Mouse (Mus musculus) forebrain, embryonic 16.5 days (tissue): ENCODE results near the gene Ank3. TPM values are rescaled to one million over a fixed set of nuclear protein-coding genes. Genes with fewer than 3 reads are reported as not detected.
A peak's percentile ranks its signal among the peaks of the same experiment; 100 is the strongest.
"Not testable (repeated sequence)": the region's sequence is repeated elsewhere in the genome, so short reads cannot be mapped to it uniquely, and the experiment has no call there.

Experiments used
- ATAC-seq: fragments of 200-750 bp; cut with Nextera tagmentation; 2 replicates; pipeline ENCODE4 v1.8.0; 2017; ENCODE audit warnings: mild to moderate bottlenecking, moderate library complexity
- H3K27ac ChIP-seq: fragments of 300-500 bp; sonication (generic); 2 replicates; pipeline ENCODE4 v1.5.1; 2014; ENCODE audit warnings: low read length, control low read depth
- H3K27me3 ChIP-seq: fragments of 300-500 bp; sonication (generic); replicated peaks from 2 replicates; pipeline ENCODE4 v1.6.1; 2014; ENCODE audit warnings: low read length; ENCODE audit not compliant: control insufficient read depth, insufficient read depth
- H3K36me3 ChIP-seq: fragments of 300-500 bp; sonication (generic); 2 replicates; pipeline ENCODE4 v1.6.1; 2014; ENCODE audit not compliant: control insufficient read depth, insufficient read depth
- H3K4me1 ChIP-seq: fragments of 300-500 bp; sonication (generic); replicated peaks from 2 replicates; pipeline ENCODE4 v1.6.1; 2014; ENCODE audit warnings: low read length; ENCODE audit not compliant: control insufficient read depth, insufficient read depth
- H3K4me2 ChIP-seq: fragments of 300-500 bp; sonication (generic); 2 replicates; pipeline ENCODE4 v1.6.1; 2014; ENCODE audit warnings: mild to moderate bottlenecking, low read length, control low read depth
- H3K4me3 ChIP-seq: fragments of 300-500 bp; sonication (generic); replicated peaks from 2 replicates; pipeline ENCODE4 v1.5.1; 2014; ENCODE audit warnings: mild to moderate bottlenecking, low read length, control low read depth
- H3K9ac ChIP-seq: fragments of 300-500 bp; sonication (generic); replicated peaks from 2 replicates; pipeline ENCODE4 v1.6.1; 2014; ENCODE audit warnings: low read depth, low read length, control low read depth
- H3K9me3 ChIP-seq: fragments of 300-500 bp; sonication (generic); 2 replicates; pipeline ENCODE4 v1.6.1; 2016; ENCODE audit warnings: low read length; ENCODE audit not compliant: control insufficient read depth
- WGBS: fragments of 180-500 bp; shearing (Covaris S2); extraction: QIAGEN DNeasy Blood & Tissue Kit; methylation state at CpG from one replicate; pipeline ENCODE4 v1.1.7; 2014; 5-methylcytosine and 5-hydroxymethylcytosine counted together
- polyA plus RNA-seq: library from polyadenylated mRNA; unstranded; fragments of >200 nt; fragmentation: Nextera tagmentation; extraction: Ambion mirVana; gene quantifications from 2 replicates; pipeline ENCODE4 v1.2.1, GENCODE M21; 2015

Ank3 gene
- 89.5 and 102 TPM in 2 replicates for polyA plus RNA-seq

- H3K27me3 ChIP-seq, result peaks cover 21% of the 10 kb centered on the region
Measured at GRCm38 (mm10) chr10:69398763-69399590, at the start of gene Ank3. TSS of gene Ank3 (plus strand) at chr10:69398773.

GRCm38 (mm10) chr10:69351071-69351841 lies 47.3 kb upstream of the Ank3 start:
- Histone ChIP-seq H3K36me3 (no peaks in the 10 kb centered on the region), H3K27me3 (no peaks in the 10 kb centered on the region), H3K4me3 (peak overlapping the region; percentile 58), H3K4me1 (peaks cover 21% of the 10 kb centered on the region), H3K4me2 (peak overlapping the region; percentile 91), H3K9me3 (no peaks in the 10 kb centered on the region), H3K9ac (peak overlapping the region; percentile 61), H3K27ac (no peak overlapping the region)
- 10% methylated on average over 12 of the region's 12 CpGs for WGBS
- no peak for ATAC-seq

More at GRCm38 (mm10) chr10:69398763-69399590, at the start of gene Ank3:
- H3K9me3 ChIP-seq, result no peaks in the 10 kb centered on the region
- H3K36me3 ChIP-seq, result no peaks in the 10 kb centered on the region
- peak within 1 kb of the TSS; percentile 35 for H3K9ac ChIP-seq
- peak; percentile 56 for ATAC-seq
- peak within 1 kb of the TSS; percentile 99 for H3K4me2 ChIP-seq
- peaks cover 24% of the 10 kb centered on the region for H3K4me1 ChIP-seq
- peak within 1 kb of the TSS; percentile 52 for H3K4me3 ChIP-seq
- H3K27ac ChIP-seq, result no peak within 1 kb of the TSS
- under 1% methylated on average over 73 of the region's 77 CpGs for WGBS

- Histone ChIP-seq H3K9ac (peak overlapping the region; percentile 61), H3K9me3 (no peaks in the 10 kb centered on the region), H3K27me3 (no peaks in the 10 kb centered on the region), H3K4me1 (peaks cover 21% of the 10 kb centered on the region), H3K36me3 (no peaks in the 10 kb centered on the region), H3K4me3 (peak overlapping the region; percentile 58), H3K27ac (no peak overlapping the region), H3K4me2 (peak overlapping the region; percentile 91)
- WGBS, result 0% methylated on average over 11 of the region's 11 CpGs
- ATAC-seq, result no peak
Measured at GRCm38 (mm10) chr10:69351842-69352211, 46.7 kb upstream of the Ank3 start.

GRCm38 (mm10) chr10:69352212-69353085 lies 46.1 kb upstream of the Ank3 start, which contains the start of gene Cdk1:
TSS of gene Cdk1 (minus strand) at chr10:69352938.
- peak within 1 kb of the TSS; percentile 58 for H3K4me3 ChIP-seq
- no peaks in the 10 kb centered on the region for H3K36me3 ChIP-seq
- H3K27ac ChIP-seq, result peak within 1 kb of the TSS; percentile 46; the same call in 1 of the 2 replicates
- peak within 1 kb of the TSS; percentile 61 for H3K9ac ChIP-seq
- peak; percentile 98 for ATAC-seq
- under 1% methylated on average over 51 of the region's 51 CpGs for WGBS
- peak within 1 kb of the TSS; percentile 91 for H3K4me2 ChIP-seq
- peaks cover 21% of the 10 kb centered on the region for H3K4me1 ChIP-seq
- H3K9me3 ChIP-seq, result no peaks in the 10 kb centered on the region
- no peaks in the 10 kb centered on the region for H3K27me3 ChIP-seq

- not testable (repeated sequence) for H3K9me3 ChIP-seq, ATAC-seq, H3K27ac ChIP-seq, H3K36me3 ChIP-seq, H3K9ac ChIP-seq, H3K27me3 ChIP-seq
- Histone ChIP-seq H3K4me2 (peak overlapping the region; percentile 91), H3K4me3 (peak overlapping the region; percentile 58), H3K4me1 (peaks cover 21% of the 10 kb centered on the region)
- 37% methylated on average over 5 of the region's 5 CpGs for WGBS
Measured at GRCm38 (mm10) chr10:69353086-69353479, 45.5 kb upstream of the Ank3 start.

- H3K9ac ChIP-seq, result no peak overlapping the region
- 97% methylated on average over 1 of the region's 1 CpGs for WGBS
Measured at GRCm38 (mm10) chr10:69359666-69360065, 38.9 kb upstream of the Ank3 start.

GRCm38 (mm10) chr10:69366208-69366607 lies 32.4 kb upstream of the Ank3 start:
- no peaks in the 10 kb centered on the region for H3K36me3 ChIP-seq
- no peak overlapping the region for H3K4me3 ChIP-seq
- H3K9me3 ChIP-seq, result no peaks in the 10 kb centered on the region
- no peaks in the 10 kb centered on the region for H3K4me1 ChIP-seq
- H3K27me3 ChIP-seq, result no peaks in the 10 kb centered on the region
- H3K27ac ChIP-seq, result no peak overlapping the region
- 92% methylated on average over 11 of the region's 11 CpGs for WGBS
- H3K4me2 ChIP-seq, result no peak overlapping the region
- no peak overlapping the region for H3K9ac ChIP-seq
- ATAC-seq, result no peak

More at GRCm38 (mm10) chr10:69359666-69360065, 38.9 kb upstream of the Ank3 start:
- Histone ChIP-seq H3K4me3 (no peak overlapping the region), H3K27me3 (no peaks in the 10 kb centered on the region), H3K9me3 (no peaks in the 10 kb centered on the region), H3K36me3 (no peaks in the 10 kb centered on the region), H3K4me1 (no peaks in the 10 kb centered on the region), H3K27ac (no peak overlapping the region), H3K4me2 (no peak overlapping the region)
- ATAC-seq, result no peak

- H3K27me3 ChIP-seq, result no peaks in the 10 kb centered on the region
- no peak for ATAC-seq
- no peak overlapping the region for H3K4me3 ChIP-seq
- no peaks in the 10 kb centered on the region for H3K4me1 ChIP-seq
- no peaks in the 10 kb centered on the region for H3K36me3 ChIP-seq
- no peak overlapping the region for H3K27ac ChIP-seq
- H3K9ac ChIP-seq, result no peak overlapping the region
- WGBS, result 86% methylated on average over 13 of the region's 13 CpGs
- no peak overlapping the region for H3K4me2 ChIP-seq
- no peaks in the 10 kb centered on the region for H3K9me3 ChIP-seq
Measured at GRCm38 (mm10) chr10:69366877-69367387, 31.6 kb upstream of the Ank3 start.
